Mouse (Mus musculus): ENCODE data around the gene Flrt1. TPM values are rescaled to one million over a fixed set of nuclear protein-coding genes. Genes with fewer than 3 reads are reported as not detected.
"Not testable (repeated sequence)": the region's sequence is repeated elsewhere in the genome, so short reads cannot be mapped to it uniquely, and the experiment has no call there.

Flrt1 gene
- total RNA-seq, 2 experiments from 2014 or later = 1.3 to 4.0 TPM

- DNase-seq = peak; percentile 47 to 57
Measured at GRCm38 (mm10) chr19:7068661-7069531, 36.6 kb downstream of the Flrt1 start.

GRCm38 (mm10) chr19:7068136-7068535, 37.4 kb downstream of the Flrt1 start:
- peak; percentile 83 to 89 for DNase-seq

- DNase-seq = no peak
Measured at GRCm38 (mm10) chr19:7067344-7068050, 38.0 kb downstream of the Flrt1 start.

- no peak for DNase-seq
Measured at GRCm38 (mm10) chr19:7066828-7067342, 38.6 kb downstream of the Flrt1 start.

DNA sequence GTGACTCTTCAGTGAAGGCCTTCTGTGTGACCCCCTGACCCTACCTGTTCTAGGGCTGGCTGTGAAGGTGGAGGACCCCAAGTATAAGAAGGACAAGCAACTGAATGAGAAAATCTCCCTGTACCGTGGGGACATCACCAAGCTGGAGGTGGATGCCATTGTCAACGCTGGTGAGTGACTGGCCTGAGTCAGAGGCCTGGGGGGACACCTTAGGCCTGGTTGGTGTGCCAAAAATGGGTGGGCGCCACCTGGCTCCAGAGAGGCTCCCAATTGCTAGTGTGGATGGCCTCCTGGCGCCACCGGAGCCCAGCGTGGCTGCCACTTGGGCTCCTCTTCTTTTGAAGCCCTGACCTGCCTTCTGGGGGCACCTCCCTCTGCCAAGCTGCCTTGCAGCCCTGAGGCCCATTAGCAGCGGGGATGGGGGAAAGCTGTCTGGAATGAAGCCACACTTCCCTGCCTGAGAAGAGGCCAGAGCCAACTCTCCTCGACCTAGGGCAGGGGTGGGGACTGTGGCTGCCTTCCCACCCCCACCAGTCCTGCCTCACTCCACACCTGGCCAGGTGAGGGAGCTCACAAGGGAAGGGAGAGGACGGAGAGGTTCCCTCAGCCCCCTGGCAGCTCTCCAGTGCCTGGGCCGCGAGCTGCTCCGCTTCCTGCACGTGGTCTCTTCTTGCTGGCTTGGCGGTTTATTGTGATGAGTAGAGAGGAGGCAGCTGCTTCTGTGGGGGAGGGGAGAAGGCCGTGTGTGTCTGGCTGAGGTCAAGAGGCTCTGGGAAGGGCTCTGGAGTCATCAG, 39.3 kb downstream of the Flrt1 start:
- DNase-seq = peak in 1 of 2 experiments; percentile 49

DNA sequence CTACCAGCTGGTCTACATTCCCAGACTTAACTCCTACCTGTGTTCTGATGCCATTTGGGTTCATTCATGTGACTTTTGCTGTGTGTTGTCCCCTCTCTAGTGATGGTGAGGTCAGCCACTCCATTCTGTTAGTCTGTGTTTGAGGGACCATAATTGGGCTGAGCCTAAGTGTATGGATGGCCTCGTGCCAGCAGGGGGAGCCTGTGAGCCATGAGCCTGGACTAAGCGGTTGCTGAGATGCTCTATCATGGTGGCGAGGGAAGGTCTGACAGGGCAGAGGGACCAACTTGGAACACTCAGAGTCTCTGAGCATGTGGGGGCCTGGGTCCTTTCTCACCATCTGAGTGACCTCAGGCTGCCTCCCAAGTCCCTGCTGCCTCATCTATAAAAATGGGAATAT, 41.0 kb downstream of the Flrt1 start:
- DNase-seq = peak; percentile 88 to 91

- DNase-seq = no peak
Measured at GRCm38 (mm10) chr19:7062916-7063315, 42.6 kb downstream of the Flrt1 start.

- DNase-seq = no peak
Measured at GRCm38 (mm10) chr19:7062110-7062509, 43.4 kb downstream of the Flrt1 start.

- no peak for DNase-seq
Measured at GRCm38 (mm10) chr19:7058541-7058940, 47.0 kb downstream of the Flrt1 start.

DNA sequence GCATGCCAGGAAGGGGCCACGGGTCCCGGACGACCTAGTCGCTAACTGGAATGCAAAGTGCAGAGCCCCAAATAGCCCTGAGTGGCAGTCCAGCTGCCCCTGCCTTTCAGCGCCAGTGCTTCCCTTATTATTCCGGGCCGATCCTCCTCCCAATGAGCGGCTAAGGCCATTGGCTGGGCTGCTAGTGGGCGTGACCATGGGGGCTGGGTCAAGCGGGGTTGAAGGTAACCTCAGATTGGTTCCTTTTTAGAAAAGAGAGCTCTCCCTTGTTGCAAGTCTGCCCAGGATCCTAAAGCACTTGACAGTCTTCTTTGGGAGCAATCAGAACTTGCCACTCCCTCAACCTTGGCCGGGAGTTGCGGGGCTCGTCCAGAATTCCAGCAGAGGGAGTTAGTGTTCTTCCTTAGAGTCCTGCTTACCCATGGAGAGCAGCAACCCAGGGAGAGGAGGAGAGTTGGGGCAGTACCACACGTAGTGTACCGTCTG, 47.8 kb downstream of the Flrt1 start:
- peak; percentile 93 to 95 for DNase-seq

DNA sequence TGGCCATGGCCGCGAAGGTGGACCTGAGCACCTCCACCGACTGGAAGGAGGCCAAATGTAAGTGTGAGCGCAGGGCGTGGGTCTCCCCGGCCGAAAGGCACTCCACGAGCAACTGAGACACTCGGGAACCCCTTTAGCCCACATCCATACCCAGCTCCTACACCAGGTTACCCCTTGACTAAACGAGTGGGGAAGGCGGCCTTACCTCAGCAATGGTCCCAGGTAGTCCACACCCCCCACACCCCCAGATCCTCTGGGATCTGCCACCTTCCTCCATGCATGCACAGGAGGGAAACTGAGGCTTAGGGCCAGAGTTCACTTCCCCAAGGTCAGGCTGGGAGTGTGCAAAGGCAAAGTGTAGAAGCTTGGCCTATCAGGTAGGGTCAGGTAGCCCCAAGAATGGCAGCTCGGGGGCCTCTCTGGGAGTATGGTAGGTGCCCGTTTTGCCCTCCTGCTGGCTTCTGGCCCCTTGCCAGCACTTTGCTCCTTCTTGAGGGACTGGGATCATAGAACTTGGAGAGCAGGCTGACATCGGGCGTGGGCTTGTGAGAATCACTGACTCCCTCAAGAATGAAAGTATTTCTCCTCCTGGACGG, 48.3 kb downstream of the Flrt1 start:
- peak; percentile 78 to 80 for DNase-seq

- peak; percentile 88 to 89 for DNase-seq
Measured at GRCm38 (mm10) chr19:7056248-7057087, 49.1 kb downstream of the Flrt1 start, which contains the start of gene Macrod1. TSS of gene Macrod1 (plus strand) at chr19:7056810.

GRCm38 (mm10) chr19:7055173-7055572, 50.4 kb downstream of the Flrt1 start:
- DNase-seq = peak; percentile 40 to 57

DNA sequence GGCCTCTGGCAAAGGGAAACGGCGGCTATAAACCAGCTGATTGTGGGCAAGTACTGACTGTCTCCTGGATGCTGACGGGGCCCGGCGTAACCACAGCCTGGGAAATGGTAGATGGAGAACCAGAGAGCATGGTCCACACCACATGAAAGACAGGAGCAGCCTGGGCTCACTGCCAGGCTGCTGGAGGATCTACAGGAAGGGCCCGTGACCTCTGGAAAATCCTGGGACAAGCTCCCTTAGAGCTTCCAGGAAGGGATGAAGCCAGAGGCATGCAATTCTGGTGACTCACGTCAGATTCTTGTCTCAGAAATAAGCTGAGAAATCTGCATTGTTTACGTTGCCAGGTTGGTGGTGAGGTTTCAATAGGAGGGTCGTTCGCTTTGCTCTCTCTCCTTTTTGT, 50.8 kb downstream of the Flrt1 start:
- peak; percentile 28 to 56 for DNase-seq

GRCm38 (mm10) chr19:7053382-7053781, 52.1 kb downstream of the Flrt1 start:
- not testable (repeated sequence) for DNase-seq

GRCm38 (mm10) chr19:7044706-7045105, 60.8 kb downstream of the Flrt1 start:
- DNase-seq = no peak

DNA sequence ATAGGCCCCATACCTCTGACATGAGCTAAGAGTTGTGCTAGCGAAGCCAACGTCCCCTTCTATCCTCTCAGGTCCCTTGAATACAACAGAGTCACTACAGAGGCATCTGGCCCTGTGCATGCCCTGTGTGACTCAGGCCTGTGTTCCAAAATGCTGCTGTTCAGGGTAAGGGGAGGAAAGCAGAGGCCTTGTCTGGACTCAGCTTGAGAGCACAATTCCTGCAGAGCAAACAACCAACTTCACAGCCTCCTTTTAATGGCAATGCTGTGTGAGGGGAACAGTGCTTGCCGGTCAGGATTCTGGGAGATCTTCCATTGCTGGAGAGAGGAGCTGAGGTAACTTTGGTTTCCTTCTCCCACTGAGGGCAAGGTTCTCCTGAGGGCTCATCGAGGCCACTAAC, 61.2 kb downstream of the Flrt1 start:
- no peak for DNase-seq

Measured in adrenal gland, postnatal 36 days (tissue).